Comparison of ENCODE assay signal across 21 mouse cellular contexts in genomic region chr17:88459516-88459915, GRCm38 (mm10). TPM values are rescaled to one million over a fixed set of nuclear protein-coding genes. Genes with fewer than 3 reads are reported as not detected.
DNase-seq lines count a peak whose midpoint lies in the region; ATAC-seq and TF ChIP-seq lines count a peak whose summit lies in the region.
"Had no signal": no experiment of that assay in that cellular context is flagged by ENCODE, and none has a peak within 500 bp of the region (broad histone marks: within the 10 kb centered on the region; RNA-seq: fewer than 3 reads in every experiment).

No protein-coding gene starts in this region.

- TF ChIP-seq EP300 in MEL (IDR thresholded peaks at IDR 0.05; ENCODE audit: low read depth in 1 of 2, low read length in 2 of 2): peak; percentile 78 to 88

- peak; percentile 60 for DNase-seq in MEL (ENCODE audit: low read depth, low spot score)
- no peak for DNase-seq in lung, adult 2 months
- DNase-seq in hindbrain, embryonic 14.5 days (ENCODE audit: low spot score): no peak
- DNase-seq in right cerebral cortex, postnatal 14 days: no peak
- DNase-seq: adrenal gland, postnatal 36 days; cerebellum, adult 9-10 months; gastrocnemius, postnatal 36 days; heart, postnatal 14 days; kidney, adult 8-10 months; kidney, postnatal 36 days; lung, postnatal 4 days; retina, postnatal 1 day; spleen, adult 18-20 months had no signal

- peak; percentile 69 for ATAC-seq in erythroblast, adult 5-6 weeks (replicated peaks; ENCODE audit: low FRiP score, poor library complexity, severe bottlenecking)
- ATAC-seq in liver, embryonic 12.5 days: peak; percentile 93
- no peak for ATAC-seq in hindbrain, embryonic 14.5 days (ENCODE audit: low FRiP score)
- ATAC-seq: midbrain, embryonic 15.5 days had no signal

- H3K4me3 ChIP-seq in MEL (ENCODE audit: control insufficient read depth in 1 of 2, insufficient read depth in 1 of 2, low read depth in 2 of 2, low read length in 2 of 2): no peak overlapping the region
- no peak overlapping the region for H3K4me3 ChIP-seq in liver, embryonic 12.5 days
- H3K4me3 ChIP-seq in small intestine, adult 2 months (ENCODE audit: low read depth, low read length): no peak overlapping the region
- no peak overlapping the region for H3K4me3 ChIP-seq in lung, adult 2 months (replicated peaks; ENCODE audit: extremely low read depth, low read depth, low read length)
- H3K4me3 ChIP-seq in hindbrain, embryonic 14.5 days (replicated peaks; ENCODE audit: low read length): no peak overlapping the region
- H3K4me3 ChIP-seq: forebrain, embryonic 12.5 days; heart, embryonic 10.5 days; hindbrain, embryonic 15.5 days; limb, embryonic 15.5 days; midbrain, embryonic 15.5 days had no signal

- TF ChIP-seq CTCF in MEL (IDR thresholded peaks at IDR 0.05 in 2 of 3, conservative IDR thresholded peaks at IDR 0.05 in 1 of 3; ENCODE audit: control insufficient read depth in 1 of 3, insufficient read depth in 1 of 3, low read depth in 2 of 3, low read length in 3 of 3, poor library complexity in 1 of 3, severe bottlenecking in 1 of 3): no peak
- no peak for TF ChIP-seq CTCF in small intestine, adult 2 months (IDR thresholded peaks at IDR 0.05; ENCODE audit: extremely low read depth, insufficient read length, insufficient replicate concordance, low read depth, low read length)
- TF ChIP-seq CTCF in lung, adult 2 months (IDR thresholded peaks at IDR 0.05; ENCODE audit: insufficient read depth, low read length): no peak

- H3K27ac ChIP-seq in MEL (ENCODE audit: control insufficient read depth, low read depth, low read length): peak overlapping the region; percentile 42
- peak overlapping the region; percentile 94 for H3K27ac ChIP-seq in liver, embryonic 12.5 days
- H3K27ac ChIP-seq in small intestine, adult 2 months (ENCODE audit: insufficient read depth, low read depth, low read length): peak overlapping the region; percentile 81; the same call in 1 of the 2 replicates
- no peak overlapping the region for H3K27ac ChIP-seq in hindbrain, embryonic 14.5 days
- H3K27ac ChIP-seq: forebrain, embryonic 12.5 days; heart, embryonic 10.5 days; hindbrain, embryonic 15.5 days; limb, embryonic 15.5 days; midbrain, embryonic 15.5 days had no signal

- peaks cover 28% of the 10 kb centered on the region for H3K79me2 ChIP-seq in MEL (ENCODE audit: control insufficient read depth, insufficient read depth, low read length, poor library complexity)

- H3K4me2 ChIP-seq in liver, embryonic 12.5 days: peak overlapping the region; percentile 52
- no peak overlapping the region for H3K4me2 ChIP-seq in hindbrain, embryonic 14.5 days (replicated peaks)
- H3K4me2 ChIP-seq: forebrain, embryonic 12.5 days; hindbrain, embryonic 15.5 days; limb, embryonic 15.5 days; midbrain, embryonic 15.5 days had no signal

- H3K9me3 ChIP-seq in MEL (replicated peaks; ENCODE audit: insufficient read depth, low read length): no peaks in the 10 kb centered on the region
- no peaks in the 10 kb centered on the region for H3K9me3 ChIP-seq in liver, embryonic 12.5 days (replicated peaks)
- H3K9me3 ChIP-seq in hindbrain, embryonic 14.5 days (ENCODE audit: control insufficient read depth, low read length): no peaks in the 10 kb centered on the region
- H3K9me3 ChIP-seq: forebrain, embryonic 12.5 days; heart, embryonic 10.5 days; hindbrain, embryonic 15.5 days; limb, embryonic 15.5 days; midbrain, embryonic 15.5 days had no signal

- TF ChIP-seq POLR2A in MEL (IDR thresholded peaks at IDR 0.05; ENCODE audit: control insufficient read depth in 1 of 2, insufficient read depth in 1 of 2, low read depth in 1 of 2, low read length in 2 of 2, poor library complexity in 1 of 2): no peak
- no peak for TF ChIP-seq POLR2A in small intestine, adult 2 months (IDR thresholded peaks at IDR 0.05; ENCODE audit: low read depth, low read length)
- no peak for TF ChIP-seq POLR2A in lung, adult 2 months (IDR thresholded peaks at IDR 0.05; ENCODE audit: borderline replicate concordance, extremely low read depth, low read depth, low read length)

- WGBS in liver, embryonic 12.5 days (ENCODE audit: insufficient replicate concordance): 10% methylated on average over 2 of the region's 2 CpGs
- WGBS in small intestine, adult 2 months: 16% methylated on average over 2 of the region's 2 CpGs
- WGBS in lung, adult 2 months: 19% methylated on average over 2 of the region's 2 CpGs
- 87% methylated on average over 2 of the region's 2 CpGs for WGBS in hindbrain, embryonic 14.5 days

- H3K27me3 ChIP-seq in MEL (ENCODE audit: control insufficient read depth in 1 of 2, insufficient read depth in 2 of 2, low read length in 2 of 2): no peaks in the 10 kb centered on the region
- no peaks in the 10 kb centered on the region for H3K27me3 ChIP-seq in liver, embryonic 12.5 days (replicated peaks)
- no peaks in the 10 kb centered on the region for H3K27me3 ChIP-seq in small intestine, adult 2 months (ENCODE audit: control insufficient read depth, insufficient read depth, low read length)
- no peaks in the 10 kb centered on the region for H3K27me3 ChIP-seq in hindbrain, embryonic 14.5 days (ENCODE audit: control insufficient read depth, insufficient read depth, low read length)
- H3K27me3 ChIP-seq: forebrain, embryonic 12.5 days; hindbrain, embryonic 15.5 days; limb, embryonic 15.5 days; midbrain, embryonic 15.5 days had no signal

- peaks cover 5 to 44% of the 10 kb centered on the region in 2 experiments for H3K36me3 ChIP-seq in MEL (ENCODE audit: control insufficient read depth in 1 of 2, insufficient read depth in 2 of 2, low read length in 2 of 2)
- H3K36me3 ChIP-seq in liver, embryonic 12.5 days: peaks cover 12% of the 10 kb centered on the region; the same call in 1 of the 2 replicates
- H3K36me3 ChIP-seq in small intestine, adult 2 months (ENCODE audit: control insufficient read depth, insufficient read depth, low read length): peaks cover 9% of the 10 kb centered on the region
- H3K36me3 ChIP-seq in hindbrain, embryonic 14.5 days (replicated peaks; ENCODE audit: control insufficient read depth, insufficient read depth): 0 out of 2 replicates have a peak, but pooled peaks cover 3% of the 10 kb centered on the region
- H3K36me3 ChIP-seq: hindbrain, embryonic 15.5 days; midbrain, embryonic 15.5 days had no signal

- no peak for TF ChIP-seq RAD21 in MEL (IDR thresholded peaks at IDR 0.05; ENCODE audit: low read depth, low read length)

- H3K4me1 ChIP-seq in MEL (ENCODE audit: control insufficient read depth in 1 of 2, insufficient read depth in 2 of 2, low read length in 2 of 2): peaks cover 19 to 22% of the 10 kb centered on the region in 2 experiments
- peaks cover 47% of the 10 kb centered on the region for H3K4me1 ChIP-seq in liver, embryonic 12.5 days
- peaks cover 11% of the 10 kb centered on the region; the same call in 1 of the 2 replicates for H3K4me1 ChIP-seq in small intestine, adult 2 months (ENCODE audit: control insufficient read depth, insufficient read depth, insufficient read length, low read length)
- peaks cover 6% of the 10 kb centered on the region for H3K4me1 ChIP-seq in lung, adult 2 months (ENCODE audit: control insufficient read depth, insufficient read depth, low read length)
- H3K4me1 ChIP-seq in hindbrain, embryonic 14.5 days (replicated peaks; ENCODE audit: control insufficient read depth, insufficient read depth, low read length): no peaks in the 10 kb centered on the region
- H3K4me1 ChIP-seq: forebrain, embryonic 12.5 days; hindbrain, embryonic 15.5 days; midbrain, embryonic 15.5 days had no signal

- H3K9ac ChIP-seq in MEL (ENCODE audit: control insufficient read depth, low read depth, low read length, poor library complexity, severe bottlenecking): no peak overlapping the region
- peak overlapping the region; percentile 58 for H3K9ac ChIP-seq in liver, embryonic 12.5 days
- no peak overlapping the region for H3K9ac ChIP-seq in hindbrain, embryonic 14.5 days
- H3K9ac ChIP-seq: forebrain, embryonic 12.5 days; hindbrain, embryonic 15.5 days; limb, embryonic 15.5 days; midbrain, embryonic 15.5 days had no signal

TF ChIP-seq in MEL, 35 proteins besides CTCF, POLR2A, EP300 and RAD21:
- TF ChIP-seq TBP (IDR thresholded peaks at IDR 0.05; ENCODE audit: low read depth, low read length) (no peak), RCOR1 (IDR thresholded peaks at IDR 0.05; ENCODE audit: low read depth, low read length) (peak; percentile 90), TCF12 (IDR thresholded peaks at IDR 0.05; ENCODE audit: low read depth, low read length) (peak; percentile 89), ETS1 (IDR thresholded peaks at IDR 0.05; ENCODE audit: low read depth, low read length) (peak; percentile 68), JUND (IDR thresholded peaks at IDR 0.05; ENCODE audit: low read depth, low read length) (no peak), TAL1 (IDR thresholded peaks at IDR 0.05; ENCODE audit: low read length) (peak; percentile 70), E2F4 (IDR thresholded peaks at IDR 0.05; ENCODE audit: borderline replicate concordance, low read depth, low read length) (no peak), MYB (IDR thresholded peaks at IDR 0.05; ENCODE audit: low read depth, low read length) (no peak), MYC (IDR thresholded peaks at IDR 0.05; ENCODE audit: low read depth, low read length) (no peak), BHLHE40 (IDR thresholded peaks at IDR 0.05; ENCODE audit: borderline replicate concordance, low read depth, low read length) (peak; percentile 75; the same call in 1 of the 2 replicates), GATA1 (IDR thresholded peaks at IDR 0.05; ENCODE audit: low read depth, low read length) (peak; percentile 95), SIN3A (IDR thresholded peaks at IDR 0.05; ENCODE audit: low read length) (peak; percentile 58; the same call in 1 of the 2 replicates), MAZ (IDR thresholded peaks at IDR 0.05; ENCODE audit: low read depth, low read length) (0 out of 2 replicates have a peak, but pooled peaks have one; percentile 11), MXI1 (IDR thresholded peaks at IDR 0.05; ENCODE audit: low read depth, low read length) (peak; percentile 20; the same call in 1 of the 2 replicates)

RNA-seq across cellular contexts. Expression of gene Foxn2, which starts 19.0 kb away (rescaled TPM):
- total RNA-seq in MEL (2012; rRNA removed): 20.9 and 21.7 TPM in 2 replicates
- 100 to 1,000 TPM in 1 of 2 experiments, 10 to 100 TPM in 1; 20.0 to 133 TPM for polyA plus RNA-seq in MEL (2012; ENCODE audit: insufficient read depth in 1 of 2, insufficient read length in 2 of 2, low read depth in 1 of 2, low replicate concordance in 2 of 2, missing spikeins in 1 of 2)
- total RNA-seq in erythroblast, adult 5-6 weeks (2015; ENCODE audit: low replicate concordance): 16.3 and 17.3 TPM in 2 replicates
- 13.4 and 21.0 TPM in 2 replicates for total RNA-seq in erythroblast, adult 5-6 weeks (2017; ENCODE audit: low replicate concordance)
- polyA plus RNA-seq in liver, embryonic 12.5 days (2016; fragmentation: Nextera tagmentation; extraction: Ambion mirVana): 17.5 and 18.5 TPM in 2 replicates
- polyA plus RNA-seq in small intestine, adult 2 months (2012; rRNA removed): 2.1 and 2.5 TPM in 2 replicates
- 7.0 and 7.5 TPM in 2 replicates for polyA plus RNA-seq in lung, adult 2 months (2012; rRNA removed)
- 6.9 and 7.0 TPM in 2 replicates for polyA plus RNA-seq in hindbrain, embryonic 14.5 days (2014; fragmentation: Nextera tagmentation; extraction: Ambion mirVana)
